Mouse (Mus musculus): ENCODE measurements around the gene Tcf20. TPM values are rescaled to one million over a fixed set of nuclear protein-coding genes. Genes with fewer than 3 reads are reported as not detected.

Gene Tcf20
- polyA plus RNA-seq, 1 experiment from 2014 or later, result 8.1 TPM

DNA sequence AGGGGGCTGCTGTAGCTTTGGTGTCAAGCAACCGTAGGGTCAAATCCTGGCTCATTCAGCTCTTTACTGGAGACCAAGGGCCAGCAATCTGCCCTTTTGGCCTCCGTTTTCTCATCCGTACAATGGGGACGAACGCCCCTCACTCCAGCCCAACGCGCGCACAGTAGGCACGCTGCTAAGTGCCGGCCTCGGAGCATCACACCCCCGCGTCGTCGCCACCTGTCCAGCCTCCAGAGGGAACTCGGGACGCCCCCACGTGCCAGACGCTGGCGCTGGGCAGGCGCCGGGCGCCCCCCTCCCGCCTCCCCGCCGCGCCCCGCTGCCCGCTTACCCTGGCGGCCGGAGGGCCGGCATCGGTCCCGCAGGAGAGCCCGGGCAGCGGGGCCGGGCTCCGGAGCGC, 24.6 kb downstream of the Tcf20 start:
- peaks cover 90% of the 10 kb centered on the region for H3K27me3 ChIP-seq (ENCODE audit: low read depth, poor library complexity, severe bottlenecking)
- H3K9me3 ChIP-seq (replicated peaks), result no peaks in the 10 kb centered on the region
- H3K4me1 ChIP-seq, result peaks cover 70% of the 10 kb centered on the region
- no peak for DNase-seq (ENCODE audit: low spot score)
- H3K36me3 ChIP-seq, result no peaks in the 10 kb centered on the region
- H3K4me3 ChIP-seq, result peak overlapping the region; percentile 62
- WGBS, result 4% methylated on average over 39 of the region's 39 CpGs
- H3K27ac ChIP-seq, result peak overlapping the region; percentile 88

DNA sequence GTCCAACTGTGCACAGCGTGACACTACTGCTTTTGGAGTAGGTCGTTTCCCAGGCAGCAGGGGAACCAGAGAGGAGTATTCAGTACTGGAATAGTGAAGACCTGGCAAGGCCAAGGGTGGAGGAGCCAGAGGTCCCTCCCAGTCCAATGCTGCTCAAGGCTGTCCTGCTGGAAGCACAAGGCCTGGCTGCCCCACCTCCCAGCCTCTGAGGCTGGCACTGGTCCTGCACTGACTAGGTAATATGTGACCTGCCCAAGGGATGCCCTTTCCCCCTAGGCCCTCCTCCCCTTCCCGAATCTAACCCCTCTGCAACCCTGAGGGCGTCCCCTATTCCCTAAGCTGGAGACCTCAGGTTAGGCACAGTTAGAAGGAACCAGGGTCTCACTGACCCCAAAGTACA, 25.1 kb downstream of the Tcf20 start:
- Histone ChIP-seq H3K4me1 (peaks cover 70% of the 10 kb centered on the region), H3K27ac (no peak overlapping the region; the same call in 1 of the 2 replicates), H3K9me3 (replicated peaks) (no peaks in the 10 kb centered on the region), H3K27me3 (ENCODE audit: low read depth, poor library complexity, severe bottlenecking) (peaks cover 90% of the 10 kb centered on the region), H3K36me3 (no peaks in the 10 kb centered on the region), H3K4me3 (peak overlapping the region; percentile 62)
- DNase-seq (ENCODE audit: low spot score), result no peak
- WGBS, result 31% methylated on average over 4 of the region's 4 CpGs

DNA sequence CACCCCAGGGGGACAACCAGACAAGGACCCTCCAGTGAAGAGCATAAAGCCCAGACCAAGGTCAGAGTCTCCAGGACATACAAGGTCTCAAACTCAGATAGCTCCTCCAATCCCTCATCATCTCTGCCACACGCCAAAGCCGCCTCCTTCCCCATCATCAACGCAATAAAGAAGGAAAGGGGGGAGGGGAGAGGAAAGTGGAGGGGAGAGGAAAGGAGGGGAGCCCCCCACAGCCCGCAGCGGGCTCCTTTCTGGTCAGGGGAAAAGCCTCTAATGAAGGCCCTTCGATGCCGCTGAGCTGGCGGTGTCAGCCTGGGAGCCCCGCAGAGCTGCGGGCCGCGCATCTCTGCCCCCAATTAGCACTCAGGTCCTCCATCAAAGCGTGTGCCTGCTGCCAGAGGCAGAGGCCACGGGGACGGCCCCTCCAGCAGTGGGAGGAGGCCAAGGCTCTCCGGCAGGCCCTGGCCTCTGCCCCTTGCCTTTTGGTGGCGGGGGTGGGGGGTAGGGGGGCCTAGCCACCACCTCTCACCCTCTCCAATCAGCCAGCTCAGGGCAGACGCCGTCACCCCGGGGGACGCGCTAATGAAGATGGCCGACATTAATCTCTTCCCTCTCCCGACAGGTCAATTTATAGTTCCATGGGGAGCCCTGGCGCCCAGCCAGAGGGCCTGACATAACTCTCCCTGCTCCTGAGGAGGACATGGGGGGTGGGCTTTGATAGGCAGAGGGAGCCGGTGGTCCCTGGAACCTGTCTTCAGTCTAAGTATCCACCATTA, 26.7 kb downstream of the Tcf20 start:
- H3K9me3 ChIP-seq (replicated peaks), result no peaks in the 10 kb centered on the region
- under 1% methylated on average over 26 of the region's 26 CpGs for WGBS
- H3K4me3 ChIP-seq, result peak overlapping the region; percentile 42
- DNase-seq (ENCODE audit: low spot score), result no peak
- H3K36me3 ChIP-seq, result no peaks in the 10 kb centered on the region
- H3K27ac ChIP-seq, result peak overlapping the region; percentile 69
- peaks cover 81% of the 10 kb centered on the region for H3K4me1 ChIP-seq
- peaks cover 91% of the 10 kb centered on the region for H3K27me3 ChIP-seq (ENCODE audit: low read depth, poor library complexity, severe bottlenecking)

DNA sequence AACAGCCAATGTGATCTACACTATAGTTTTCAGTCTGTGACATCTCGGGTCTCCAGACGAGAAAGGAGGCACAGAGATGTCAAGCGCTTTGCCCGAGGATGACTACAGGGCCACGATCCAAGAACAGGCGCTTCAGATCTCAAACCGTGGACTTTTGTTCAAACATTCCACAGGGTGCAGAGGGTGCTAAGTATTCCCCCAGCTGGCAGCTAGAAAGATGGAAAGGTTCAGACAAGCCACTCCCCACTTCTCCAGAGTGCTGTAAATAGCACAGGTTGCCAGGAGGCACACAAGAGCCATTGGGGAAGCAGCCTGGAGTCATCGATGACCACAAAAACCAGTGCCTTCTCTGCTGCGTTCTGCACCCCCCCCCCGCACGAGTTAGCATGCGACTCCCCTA, 28.5 kb downstream of the Tcf20 start:
- no peak for DNase-seq (ENCODE audit: low spot score)
- Histone ChIP-seq H3K36me3 (no peaks in the 10 kb centered on the region), H3K4me1 (peaks cover 86% of the 10 kb centered on the region), H3K27ac (no peak overlapping the region), H3K9me3 (replicated peaks) (no peaks in the 10 kb centered on the region), H3K27me3 (ENCODE audit: low read depth, poor library complexity, severe bottlenecking) (peaks cover 91% of the 10 kb centered on the region), H3K4me3 (no peak overlapping the region)
- 61% methylated on average over 12 of the region's 12 CpGs for WGBS

DNA sequence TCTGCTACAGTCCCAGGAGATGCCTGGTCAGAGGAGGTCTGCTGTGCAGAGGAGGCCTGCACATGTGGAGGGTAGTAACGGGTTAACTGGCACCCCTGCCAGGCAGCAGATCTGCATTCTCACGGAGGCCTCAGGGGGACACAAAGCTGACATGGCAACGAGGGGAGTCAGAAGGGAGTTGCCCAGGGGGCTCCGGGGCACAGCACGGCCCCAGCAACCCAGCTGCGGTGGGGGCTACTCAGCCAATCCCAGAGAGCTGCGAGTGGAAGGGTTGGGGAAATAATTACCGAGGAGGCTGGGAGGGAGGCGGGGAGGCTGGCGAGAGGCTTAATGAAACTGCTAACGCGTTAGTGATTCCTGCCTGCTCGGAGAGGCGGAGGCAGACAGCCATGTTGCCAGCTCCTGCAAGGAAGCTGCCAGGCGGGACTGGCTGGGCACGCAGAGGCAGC, 29.4 kb downstream of the Tcf20 start:
- peak; percentile 51 for DNase-seq (ENCODE audit: low spot score)
- H3K9me3 ChIP-seq (replicated peaks), result no peaks in the 10 kb centered on the region
- H3K27ac ChIP-seq, result no peak overlapping the region
- H3K4me3 ChIP-seq, result peak overlapping the region; percentile 36
- no peaks in the 10 kb centered on the region for H3K36me3 ChIP-seq
- H3K27me3 ChIP-seq (ENCODE audit: low read depth, poor library complexity, severe bottlenecking), result peaks cover 99% of the 10 kb centered on the region
- 2% methylated on average over 16 of the region's 16 CpGs for WGBS
- H3K4me1 ChIP-seq, result peaks cover 89% of the 10 kb centered on the region

DNA sequence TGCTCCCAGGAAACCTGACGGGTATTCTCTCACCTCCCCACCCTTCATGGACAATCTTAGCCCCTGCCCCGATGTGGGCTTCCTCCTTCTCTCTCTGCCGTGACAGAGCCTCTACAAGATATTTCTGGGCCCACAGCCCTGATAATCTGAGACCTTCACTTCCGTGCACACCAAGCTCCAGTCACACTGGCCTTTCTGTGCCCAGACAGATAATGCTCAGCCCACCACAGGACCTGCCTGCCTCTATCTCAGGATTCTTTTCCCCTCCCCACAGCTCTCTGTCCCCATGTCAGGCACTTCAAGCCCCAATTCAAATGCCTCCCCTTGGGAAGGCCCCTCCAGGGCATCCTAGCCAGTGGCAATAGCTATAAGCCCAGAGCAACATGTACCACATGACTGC, 31.0 kb downstream of the Tcf20 start:
- no peak for DNase-seq (ENCODE audit: low spot score)
- Histone ChIP-seq H3K36me3 (no peaks in the 10 kb centered on the region), H3K9me3 (replicated peaks) (no peaks in the 10 kb centered on the region), H3K4me3 (no peak overlapping the region), H3K27me3 (ENCODE audit: low read depth, poor library complexity, severe bottlenecking) (peaks cover 100% of the 10 kb centered on the region), H3K4me1 (peaks cover 89% of the 10 kb centered on the region), H3K27ac (0 out of 2 replicates have a peak overlapping the region, but pooled peaks have one; percentile 20)
- 54% methylated on average over 4 of the region's 4 CpGs for WGBS

DNA sequence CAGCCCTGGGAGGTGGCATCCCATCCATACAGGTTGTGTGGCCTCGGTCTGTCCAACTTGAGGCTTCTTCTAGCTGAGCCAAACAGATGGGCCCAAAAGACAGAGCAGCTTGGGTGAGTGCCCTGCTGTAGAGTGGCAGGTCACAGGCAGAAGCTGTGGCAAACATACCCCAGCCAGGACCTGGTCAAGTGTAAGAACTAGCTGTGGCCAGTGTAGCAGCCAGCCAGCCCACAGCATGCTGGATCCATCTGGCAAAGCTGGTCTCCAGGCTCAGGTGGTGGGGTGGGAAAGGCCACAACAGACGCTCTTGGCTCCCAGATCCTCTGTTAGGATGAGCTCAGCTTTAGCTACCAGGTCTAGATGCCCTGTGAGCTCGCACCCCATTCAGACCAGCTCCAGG, 31.4 kb downstream of the Tcf20 start:
- DNase-seq (ENCODE audit: low spot score), result no peak
- no peak overlapping the region for H3K4me3 ChIP-seq
- no peaks in the 10 kb centered on the region for H3K9me3 ChIP-seq (replicated peaks)
- H3K36me3 ChIP-seq, result no peaks in the 10 kb centered on the region
- whole genome bisulfite sequencing, result 76% methylated on average over 3 of the region's 3 CpGs
- no peak overlapping the region for H3K27ac ChIP-seq
- peaks cover 87% of the 10 kb centered on the region for H3K4me1 ChIP-seq
- peaks cover 100% of the 10 kb centered on the region for H3K27me3 ChIP-seq (ENCODE audit: low read depth, poor library complexity, severe bottlenecking)

DNA sequence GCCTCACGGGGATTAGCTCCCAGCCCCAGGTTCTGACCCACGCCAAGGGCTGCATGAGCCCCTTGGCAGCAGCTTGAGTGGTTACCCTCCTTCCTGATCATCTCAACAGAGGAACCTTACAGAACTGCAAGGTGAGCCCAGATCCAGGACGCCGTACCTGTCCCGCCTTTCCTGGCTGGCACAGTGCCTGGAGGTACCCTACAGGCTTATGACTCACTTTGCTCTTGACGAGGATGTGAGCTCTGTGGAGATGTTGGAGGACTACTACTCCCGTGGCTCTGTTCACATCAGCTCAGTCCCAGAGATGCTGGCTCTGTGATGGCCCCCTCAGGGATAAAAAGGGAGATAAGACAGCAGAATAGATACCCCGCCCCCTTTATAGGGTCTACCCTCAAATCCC, 32.4 kb downstream of the Tcf20 start:
- H3K9me3 ChIP-seq (replicated peaks), result no peaks in the 10 kb centered on the region
- DNase-seq (ENCODE audit: low spot score), result no peak
- WGBS, result 87% methylated on average over 8 of the region's 8 CpGs

DNA sequence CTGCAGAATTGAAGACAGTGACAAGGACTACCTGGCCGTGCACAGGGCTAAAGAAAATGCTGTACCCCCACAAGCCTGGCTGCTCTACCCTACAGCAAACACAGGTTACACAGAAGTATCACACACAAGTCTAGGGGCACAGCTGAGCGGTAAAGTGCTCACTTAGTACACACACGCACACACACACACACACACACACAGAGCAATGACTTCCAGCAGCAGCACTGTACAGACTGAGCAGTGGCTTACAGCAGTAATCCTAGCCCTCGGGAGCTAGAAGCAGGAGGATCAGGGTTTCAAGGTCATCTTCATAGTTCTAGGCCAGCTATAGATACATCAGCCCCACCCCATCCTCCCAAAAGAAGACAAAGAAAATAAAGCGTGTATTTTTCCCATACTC, 33.6 kb downstream of the Tcf20 start:
- Histone ChIP-seq H3K4me3 (no peak overlapping the region), H3K9me3 (replicated peaks) (no peaks in the 10 kb centered on the region), H3K4me1 (peaks cover 80% of the 10 kb centered on the region), H3K36me3 (no peaks in the 10 kb centered on the region), H3K27me3 (ENCODE audit: low read depth, poor library complexity, severe bottlenecking) (peaks cover 100% of the 10 kb centered on the region), H3K27ac (no peak overlapping the region)
- 80% methylated on average over 5 of the region's 5 CpGs for WGBS
- no peak for DNase-seq (ENCODE audit: low spot score)

More for the DNA sequence above, 32.4 kb downstream of the Tcf20 start:
- Histone ChIP-seq H3K27me3 (ENCODE audit: low read depth, poor library complexity, severe bottlenecking) (peaks cover 100% of the 10 kb centered on the region), H3K4me3 (no peak overlapping the region), H3K4me1 (peaks cover 87% of the 10 kb centered on the region), H3K36me3 (no peaks in the 10 kb centered on the region), H3K27ac (no peak overlapping the region)

DNA sequence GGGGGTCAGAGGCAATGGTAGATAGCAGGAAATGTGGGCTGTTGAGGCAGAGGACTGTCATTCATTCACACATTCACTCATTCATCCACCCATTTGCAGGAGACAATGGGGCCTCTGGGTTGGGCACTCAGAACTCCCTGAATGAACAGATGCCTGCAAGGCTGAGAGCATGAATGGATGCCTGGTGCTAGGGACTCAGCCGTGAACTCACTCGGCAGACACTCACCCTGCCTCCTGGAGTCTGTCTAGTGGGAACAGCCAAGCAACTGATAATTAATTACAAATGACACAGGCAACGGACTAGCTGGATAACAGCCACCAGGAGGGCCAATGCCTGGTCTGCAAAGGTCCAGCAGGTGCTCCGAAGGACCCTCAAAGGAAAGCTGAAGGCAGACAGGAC, 34.6 kb downstream of the Tcf20 start:
- H3K27me3 ChIP-seq (ENCODE audit: low read depth, poor library complexity, severe bottlenecking), result peaks cover 100% of the 10 kb centered on the region
- no peak overlapping the region for H3K4me3 ChIP-seq
- H3K4me1 ChIP-seq, result peaks cover 71% of the 10 kb centered on the region

DNA sequence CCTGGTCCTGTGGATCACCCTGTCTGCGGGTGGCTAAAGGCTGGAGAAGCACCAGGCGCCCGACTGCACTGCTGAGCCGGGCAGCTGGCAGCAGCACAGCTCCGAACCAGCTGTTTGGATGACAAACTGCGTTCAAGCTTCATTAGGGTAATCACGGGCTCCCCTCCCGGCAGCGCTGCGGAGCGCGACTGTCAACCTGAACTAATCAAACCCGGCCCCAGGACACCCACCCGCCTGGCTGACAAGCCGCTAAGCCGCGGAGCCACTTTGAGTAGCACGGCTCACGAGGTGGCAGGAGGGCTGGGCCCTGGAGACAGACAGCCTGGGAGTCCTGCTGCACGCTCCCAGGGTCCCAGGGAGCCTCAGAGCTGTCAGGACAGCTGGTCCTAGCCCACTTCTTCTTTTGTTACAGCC, 35.4 kb downstream of the Tcf20 start:
- Histone ChIP-seq H3K27me3 (ENCODE audit: low read depth, poor library complexity, severe bottlenecking) (peaks cover 100% of the 10 kb centered on the region), H3K27ac (no peak overlapping the region)
- under 1% methylated on average over 20 of the region's 20 CpGs for WGBS

More for the DNA sequence above, 34.6 kb downstream of the Tcf20 start:
- H3K9me3 ChIP-seq (replicated peaks), result no peaks in the 10 kb centered on the region
- H3K27ac ChIP-seq, result no peak overlapping the region
- DNase-seq (ENCODE audit: low spot score), result no peak
- no peaks in the 10 kb centered on the region for H3K36me3 ChIP-seq
- 21% methylated on average over 4 of the region's 4 CpGs for WGBS

DNA sequence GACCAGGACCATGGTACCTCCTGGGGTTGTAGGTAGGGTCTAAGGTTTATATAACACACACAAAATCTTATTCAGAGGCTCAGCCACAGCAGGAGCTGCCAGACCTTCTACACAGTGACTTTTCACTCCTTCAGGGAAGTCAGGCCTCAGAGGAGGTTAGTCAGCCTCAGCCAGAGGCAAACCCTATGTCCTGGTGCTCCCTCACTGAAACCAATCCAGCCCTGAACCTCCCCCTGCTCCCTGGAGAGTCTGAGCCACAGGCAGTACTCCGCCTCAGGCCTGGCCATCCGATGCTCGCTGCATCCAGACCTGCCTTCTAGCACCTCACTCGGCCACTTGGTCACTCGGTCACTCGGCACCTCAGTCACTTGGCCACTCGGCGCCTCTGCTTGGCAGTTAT, 37.4 kb downstream of the Tcf20 start:
- Histone ChIP-seq H3K9me3 (replicated peaks) (no peaks in the 10 kb centered on the region), H3K4me1 (peaks cover 52% of the 10 kb centered on the region), H3K27me3 (ENCODE audit: low read depth, poor library complexity, severe bottlenecking) (peaks cover 100% of the 10 kb centered on the region), H3K27ac (no peak overlapping the region), H3K36me3 (no peaks in the 10 kb centered on the region; the same call in 1 of the 2 replicates), H3K4me3 (no peak overlapping the region)
- WGBS, result 12% methylated on average over 8 of the region's 8 CpGs
- no peak for DNase-seq (ENCODE audit: low spot score)

More for the DNA sequence above, 35.4 kb downstream of the Tcf20 start:
- no peaks in the 10 kb centered on the region for H3K9me3 ChIP-seq (replicated peaks)
- H3K4me3 ChIP-seq, result peak overlapping the region; percentile 23; the same call in 1 of the 2 replicates
- peak; percentile 71 for DNase-seq (ENCODE audit: low spot score)
- H3K36me3 ChIP-seq, result no peaks in the 10 kb centered on the region
- H3K4me1 ChIP-seq, result peaks cover 63% of the 10 kb centered on the region

DNA sequence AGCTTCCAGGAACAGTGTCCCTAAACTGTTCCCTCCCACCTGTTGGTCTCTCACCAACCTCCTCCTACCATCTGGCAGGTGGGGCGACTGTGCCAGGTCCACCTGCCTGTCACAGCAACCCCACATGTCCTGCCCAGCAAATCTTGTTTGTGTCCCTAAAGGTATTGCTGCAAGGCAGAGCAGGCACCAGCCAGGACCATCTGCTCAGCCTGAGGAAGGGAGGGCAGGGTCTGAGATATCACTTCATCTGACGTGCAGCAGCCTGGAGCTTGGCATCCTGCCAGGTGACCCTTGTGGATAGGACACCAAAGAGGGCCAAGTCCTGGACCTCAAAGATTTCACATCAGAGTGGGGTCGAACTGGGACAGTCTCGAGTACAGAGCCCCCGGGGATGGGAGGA, 40.2 kb downstream of the Tcf20 start:
- peaks cover 78% of the 10 kb centered on the region for H3K27me3 ChIP-seq (ENCODE audit: low read depth, poor library complexity, severe bottlenecking)
- H3K27ac ChIP-seq, result no peak overlapping the region
- no peaks in the 10 kb centered on the region for H3K9me3 ChIP-seq (replicated peaks)
- no peak for DNase-seq (ENCODE audit: low spot score)
- no peaks in the 10 kb centered on the region; the same call in 1 of the 2 replicates for H3K36me3 ChIP-seq
- H3K4me3 ChIP-seq, result no peak overlapping the region
- WGBS, result 81% methylated on average over 5 of the region's 5 CpGs
- peaks cover 28% of the 10 kb centered on the region for H3K4me1 ChIP-seq

All from limb, embryonic 10.5 days (tissue).